In the genomic region with DNA sequence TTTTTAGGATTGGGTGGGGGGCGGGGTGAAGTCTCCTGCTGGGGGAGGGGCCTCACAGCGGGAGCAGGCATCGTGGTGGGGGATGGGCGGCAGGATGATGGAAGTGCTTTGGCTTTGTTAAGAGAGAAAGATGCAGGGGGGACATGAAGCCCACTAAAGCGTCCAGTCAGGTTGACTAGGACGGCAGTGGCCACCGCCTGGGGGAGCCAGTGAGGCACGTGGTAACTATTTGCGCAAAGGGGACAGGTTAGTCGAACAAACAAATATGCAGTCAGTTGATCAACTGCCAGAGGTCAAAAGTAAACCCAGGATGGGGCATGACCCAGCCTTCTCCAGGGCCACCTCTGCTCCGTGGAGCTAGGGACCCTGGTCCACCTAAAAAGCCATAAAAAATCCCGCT, we compare ENCODE assay signal across 8 mouse cellular contexts. TPM values are rescaled to one million over a fixed set of nuclear protein-coding genes. Genes with fewer than 3 reads are reported as not detected.
DNase-seq lines count a peak whose midpoint lies in the region; ATAC-seq and TF ChIP-seq lines count a peak whose summit lies in the region.

No protein-coding gene starts in this region.

- peaks cover 60% of the 10 kb centered on the region for H3K27me3 ChIP-seq in hindbrain, embryonic 10.5 days (ENCODE audit: insufficient read depth, poor library complexity, severe bottlenecking)
- H3K27me3 ChIP-seq in hindbrain, embryonic 14.5 days (ENCODE audit: control insufficient read depth, insufficient read depth, low read length) = peaks cover 39% of the 10 kb centered on the region
- peaks cover 62% of the 10 kb centered on the region for H3K27me3 ChIP-seq in embryonic facial prominence, embryonic 10.5 days (replicated peaks; ENCODE audit: low read depth, poor library complexity, severe bottlenecking)
- H3K27me3 ChIP-seq in liver, embryonic 11.5 days (replicated peaks; ENCODE audit: control insufficient read depth, insufficient read depth, low read length) = peaks cover 49% of the 10 kb centered on the region

- no peaks in the 10 kb centered on the region for H3K9me3 ChIP-seq in hindbrain, embryonic 10.5 days
- no peaks in the 10 kb centered on the region for H3K9me3 ChIP-seq in hindbrain, embryonic 14.5 days (ENCODE audit: control insufficient read depth, low read length)
- no peaks in the 10 kb centered on the region for H3K9me3 ChIP-seq in ES-E14 (ENCODE audit: control insufficient read depth, insufficient read depth, low read depth, low read length)
- H3K9me3 ChIP-seq in embryonic facial prominence, embryonic 10.5 days = no peaks in the 10 kb centered on the region
- no peaks in the 10 kb centered on the region for H3K9me3 ChIP-seq in liver, embryonic 11.5 days (ENCODE audit: control insufficient read depth, low read length)

- no peak for ATAC-seq in hindbrain, embryonic 14.5 days (ENCODE audit: low FRiP score)
- peak; percentile 30; the same call in 1 of the 2 replicates for ATAC-seq in liver, embryonic 11.5 days (replicated peaks; ENCODE audit: low FRiP score)
- no peak for ATAC-seq in inflammation-experienced regulatory T-cells, adult 6 months

- H3K4me1 ChIP-seq in hindbrain, embryonic 10.5 days (replicated peaks) = peaks cover 36% of the 10 kb centered on the region
- H3K4me1 ChIP-seq in hindbrain, embryonic 14.5 days (replicated peaks; ENCODE audit: control insufficient read depth, insufficient read depth, low read length) = 0 out of 2 replicates have a peak, but pooled peaks cover 3% of the 10 kb centered on the region
- H3K4me1 ChIP-seq in ES-E14 (ENCODE audit: control insufficient read depth in 2 of 2, insufficient read depth in 2 of 2, low read length in 2 of 2, poor library complexity in 1 of 2) = peaks cover 0 to 2% of the 10 kb centered on the region in 2 experiments; a peak in 1 of 4 replicates
- peaks cover 53% of the 10 kb centered on the region for H3K4me1 ChIP-seq in embryonic facial prominence, embryonic 10.5 days
- no peaks in the 10 kb centered on the region for H3K4me1 ChIP-seq in liver, embryonic 11.5 days (replicated peaks; ENCODE audit: control insufficient read depth, insufficient read depth, low read length)

- in situ Hi-C loops in ES-E14 (cut with MboI; ENCODE audit: low sequenced_read_pairs in 2 of 2, unreplicated experiment in 2 of 2) = no loop called here

- H3K36me3 ChIP-seq in hindbrain, embryonic 10.5 days = no peaks in the 10 kb centered on the region
- H3K36me3 ChIP-seq in hindbrain, embryonic 14.5 days (replicated peaks; ENCODE audit: control insufficient read depth, insufficient read depth) = no peaks in the 10 kb centered on the region
- H3K36me3 ChIP-seq in ES-E14 (ENCODE audit: control insufficient read depth, insufficient read depth, low read length, poor library complexity, severe bottlenecking) = no peaks in the 10 kb centered on the region
- H3K36me3 ChIP-seq in embryonic facial prominence, embryonic 10.5 days (replicated peaks) = no peaks in the 10 kb centered on the region
- H3K36me3 ChIP-seq in liver, embryonic 11.5 days (ENCODE audit: control insufficient read depth, insufficient read depth, low read length) = no peaks in the 10 kb centered on the region

- 3% methylated on average over 12 of the region's 12 CpGs for WGBS in hindbrain, embryonic 10.5 days
- 3% methylated on average over 12 of the region's 12 CpGs for WGBS in hindbrain, embryonic 14.5 days
- 1% methylated on average over 12 of the region's 12 CpGs for WGBS in embryonic facial prominence, embryonic 10.5 days
- 4% methylated on average over 12 of the region's 12 CpGs for WGBS in liver, embryonic 11.5 days

- peak overlapping the region; percentile 28; the same call in 1 of the 2 replicates for H3K4me3 ChIP-seq in hindbrain, embryonic 10.5 days
- no peak overlapping the region for H3K4me3 ChIP-seq in hindbrain, embryonic 14.5 days (replicated peaks; ENCODE audit: low read length)
- H3K4me3 ChIP-seq in ES-E14 (ENCODE audit: insufficient read depth in 1 of 2, low read depth in 1 of 2, low read length in 2 of 2, poor library complexity in 1 of 2, severe bottlenecking in 1 of 2) = peak overlapping the region; percentile 0 to 8; a peak in 1 of 4 replicates
- H3K4me3 ChIP-seq in embryonic facial prominence, embryonic 10.5 days = peak overlapping the region; percentile 47
- H3K4me3 ChIP-seq in liver, embryonic 11.5 days (ENCODE audit: low read depth, low read length) = no peak overlapping the region

- H3K27ac ChIP-seq in hindbrain, embryonic 10.5 days = no peak overlapping the region
- H3K27ac ChIP-seq in hindbrain, embryonic 14.5 days = no peak overlapping the region
- no peak overlapping the region for H3K27ac ChIP-seq in ES-E14 (ENCODE audit: insufficient read depth, low read depth, low read length, poor library complexity, severe bottlenecking)
- H3K27ac ChIP-seq in embryonic facial prominence, embryonic 10.5 days (replicated peaks) = peak overlapping the region; percentile 51; the same call in 1 of the 2 replicates
- no peak overlapping the region for H3K27ac ChIP-seq in liver, embryonic 11.5 days (ENCODE audit: low read depth, low read length)

- H3K9ac ChIP-seq in hindbrain, embryonic 14.5 days = no peak overlapping the region
- no peak overlapping the region for H3K9ac ChIP-seq in ES-E14 (ENCODE audit: insufficient read depth, low read depth, low read length, poor library complexity, severe bottlenecking)
- H3K9ac ChIP-seq in liver, embryonic 11.5 days (ENCODE audit: low read depth, low read length) = no peak overlapping the region

- H3K4me2 ChIP-seq in hindbrain, embryonic 14.5 days (replicated peaks) = no peak overlapping the region
- peak overlapping the region; percentile 51 for H3K4me2 ChIP-seq in liver, embryonic 11.5 days

- peak; percentile 56 for DNase-seq in hindbrain, embryonic 10.5 days (ENCODE audit: low spot score)
- DNase-seq in hindbrain, embryonic 14.5 days (ENCODE audit: low spot score) = no peak
- DNase-seq in ES-E14 (ENCODE audit: low read depth, low spot score) = no peak
- DNase-seq in embryonic facial prominence, embryonic 10.5 days (ENCODE audit: low spot score) = peak; percentile 74
- DNase-seq in heart, postnatal 4 days = peak; percentile 74
- peak; percentile 46 for DNase-seq in liver, embryonic 11.5 days (ENCODE audit: low spot score)
- DNase-seq in retina, postnatal 1 day = peak; percentile 45

TF ChIP-seq in ES-E14, 5 proteins besides CTCF, POLR2A, EP300 and RAD21:
- TF ChIP-seq MAFK (IDR thresholded peaks at IDR 0.05; ENCODE audit: insufficient read depth, low read depth, low read length) (no peak), ZC3H11A (IDR thresholded peaks at IDR 0.05; ENCODE audit: borderline replicate concordance, low read depth, low read length) (no peak), ZNF384 (IDR thresholded peaks at IDR 0.05; ENCODE audit: low read depth, low read length) (no peak), HCFC1 (IDR thresholded peaks at IDR 0.05; ENCODE audit: borderline replicate concordance, insufficient read depth, low read length) (no peak), CHD2 (IDR thresholded peaks at IDR 0.05; ENCODE audit: low read depth, low read length) (no peak)

RNA-seq across cellular contexts. Expression of a gene that starts 0.8 kb away (rescaled TPM):
- polyA plus RNA-seq in hindbrain, embryonic 10.5 days (2016; fragmentation: Nextera tagmentation; extraction: Ambion mirVana) = 1.4 TPM in 2 replicates
- polyA plus RNA-seq in hindbrain, embryonic 14.5 days (2014; fragmentation: Nextera tagmentation; extraction: Ambion mirVana) = 0.13 and 0.22 TPM in 2 replicates
- 0.80 and 0.90 TPM in 2 replicates for total RNA-seq in ES-E14 (2012; rRNA removed)
- polyA plus RNA-seq in embryonic facial prominence, embryonic 10.5 days (2016; fragmentation: Nextera tagmentation; extraction: Ambion mirVana) = 3.8 and 4.1 TPM in 2 replicates
- not detected for total RNA-seq in heart, postnatal 4 days (2021)
- polyA plus RNA-seq in liver, embryonic 11.5 days (2014; fragmentation: Nextera tagmentation; extraction: Ambion mirVana) = 0.40 and 0.51 TPM in 2 replicates
- polyA plus RNA-seq in inflammation-experienced regulatory T-cells, adult 6 months (2017; shearing (Covaris generic)) = not detected

RNA-seq across cellular contexts. Expression of a gene that starts 32.8 kb away (rescaled TPM):
- 9.6 and 11.6 TPM in 2 replicates for polyA plus RNA-seq in hindbrain, embryonic 10.5 days (2016; fragmentation: Nextera tagmentation; extraction: Ambion mirVana)
- 5.5 and 6.1 TPM in 2 replicates for polyA plus RNA-seq in hindbrain, embryonic 14.5 days (2014; fragmentation: Nextera tagmentation; extraction: Ambion mirVana)
- total RNA-seq in ES-E14 (2012; rRNA removed) = 0.13 TPM in 1 of 2 replicates, not detected in the other
- 3.8 and 4.5 TPM in 2 replicates for polyA plus RNA-seq in embryonic facial prominence, embryonic 10.5 days (2016; fragmentation: Nextera tagmentation; extraction: Ambion mirVana)
- total RNA-seq in heart, postnatal 4 days (2021) = 10 to 100 TPM; 26.3 to 26.8 TPM
- 0.22 and 0.36 TPM in 2 replicates for polyA plus RNA-seq in liver, embryonic 11.5 days (2014; fragmentation: Nextera tagmentation; extraction: Ambion mirVana)
- polyA plus RNA-seq in inflammation-experienced regulatory T-cells, adult 6 months (2017; shearing (Covaris generic)) = not detected

Comparison
In these comparisons a context has a peak if more than half of its experiments do, and no peak if none do; other contexts are left out.
1. DNase-seq: peak in hindbrain, embryonic 10.5 days (single experiment), embryonic facial prominence, embryonic 10.5 days (single experiment), heart, postnatal 4 days (single experiment), liver, embryonic 11.5 days (single experiment) and retina, postnatal 1 day (single experiment); none in hindbrain, embryonic 14.5 days (single experiment) and ES-E14 (single experiment).
2. H3K4me3 ChIP-seq: peak in hindbrain, embryonic 10.5 days (single experiment), ES-E14 (2 of 2) and embryonic facial prominence, embryonic 10.5 days (single experiment); none in hindbrain, embryonic 14.5 days (single experiment) and liver, embryonic 11.5 days (single experiment).